Mouse (Mus musculus) embryonic facial prominence, embryonic 11.5 days (tissue): ENCODE data around the gene Tmem19. TPM values are rescaled to one million over a fixed set of nuclear protein-coding genes. Genes with fewer than 3 reads are reported as not detected.

Experiments
- ATAC-seq: fragments of 200-750 bp; cut with Nextera tagmentation; replicated peaks from 2 replicates; pipeline ENCODE4 v1.8.0; 2017; ENCODE audit warnings: low read depth; ENCODE audit not compliant: insufficient number of reproducible peaks, low FRiP score, low TSS enrichment
- DNase-seq: peaks from one replicate; pipeline ENCODE4 v3.0.0-alpha.2; 2015; ENCODE audit warnings: low spot score
- H3K27ac ChIP-seq: fragments of 300-500 bp; sonication (generic); replicated peaks from 2 replicates; pipeline ENCODE4 v1.5.1; 2014; ENCODE audit warnings: mild to moderate bottlenecking, low read depth, low read length, control low read depth
- H3K27me3 ChIP-seq: fragments of 300-500 bp; sonication (generic); 2 replicates; pipeline ENCODE4 v1.6.1; 2014; ENCODE audit warnings: mild to moderate bottlenecking, low read length, moderate library complexity, mixed read lengths; ENCODE audit not compliant: control insufficient read depth, insufficient read depth
- H3K36me3 ChIP-seq: fragments of 300-500 bp; sonication (generic); replicated peaks from 2 replicates; pipeline ENCODE4 v1.6.1; 2014; ENCODE audit warnings: low read depth, mild to moderate bottlenecking, low read length, moderate library complexity, mixed read lengths; ENCODE audit not compliant: control insufficient read depth, insufficient read depth
- H3K4me1 ChIP-seq: fragments of 300-500 bp; sonication (generic); 2 replicates; pipeline ENCODE4 v1.6.1; 2014; ENCODE audit warnings: low read length, mixed read lengths; ENCODE audit not compliant: control insufficient read depth, insufficient read depth
- H3K4me2 ChIP-seq: fragments of 300-500 bp; sonication (generic); 2 replicates; pipeline ENCODE4 v1.6.1; 2014; ENCODE audit warnings: low read depth, mild to moderate bottlenecking, control low read depth, low read length, moderate library complexity
- H3K4me3 ChIP-seq: fragments of 300-500 bp; sonication (generic); 2 replicates; pipeline ENCODE4 v1.5.1; 2014; ENCODE audit warnings: low read depth, low read length, control low read depth
- H3K9ac ChIP-seq: fragments of 300-500 bp; sonication (generic); replicated peaks from 2 replicates; pipeline ENCODE4 v1.6.1; 2014; ENCODE audit warnings: mild to moderate bottlenecking, control low read depth, low read length
- H3K9me3 ChIP-seq: fragments of 300-500 bp; sonication (generic); replicated peaks from 2 replicates; pipeline ENCODE4 v1.6.1; 2016; ENCODE audit warnings: mild to moderate bottlenecking, low read length, inconsistent platforms, mixed read lengths; ENCODE audit not compliant: control insufficient read depth
- WGBS: fragments of 180-500 bp; shearing (Covaris S2); extraction: QIAGEN DNeasy Blood & Tissue Kit; methylation state at CpG from one replicate; pipeline ENCODE4 v1.1.7; 2014; 5-methylcytosine and 5-hydroxymethylcytosine counted together
- polyA plus RNA-seq: library from polyadenylated mRNA; unstranded; fragments of >200 nt; fragmentation: Nextera tagmentation; extraction: Ambion mirVana; gene quantifications from 2 replicates; pipeline ENCODE4 v1.2.1, GENCODE M21; 2014

Tmem19 gene
- 25.3 and 36.4 TPM in 2 replicates for polyA plus RNA-seq

DNA sequence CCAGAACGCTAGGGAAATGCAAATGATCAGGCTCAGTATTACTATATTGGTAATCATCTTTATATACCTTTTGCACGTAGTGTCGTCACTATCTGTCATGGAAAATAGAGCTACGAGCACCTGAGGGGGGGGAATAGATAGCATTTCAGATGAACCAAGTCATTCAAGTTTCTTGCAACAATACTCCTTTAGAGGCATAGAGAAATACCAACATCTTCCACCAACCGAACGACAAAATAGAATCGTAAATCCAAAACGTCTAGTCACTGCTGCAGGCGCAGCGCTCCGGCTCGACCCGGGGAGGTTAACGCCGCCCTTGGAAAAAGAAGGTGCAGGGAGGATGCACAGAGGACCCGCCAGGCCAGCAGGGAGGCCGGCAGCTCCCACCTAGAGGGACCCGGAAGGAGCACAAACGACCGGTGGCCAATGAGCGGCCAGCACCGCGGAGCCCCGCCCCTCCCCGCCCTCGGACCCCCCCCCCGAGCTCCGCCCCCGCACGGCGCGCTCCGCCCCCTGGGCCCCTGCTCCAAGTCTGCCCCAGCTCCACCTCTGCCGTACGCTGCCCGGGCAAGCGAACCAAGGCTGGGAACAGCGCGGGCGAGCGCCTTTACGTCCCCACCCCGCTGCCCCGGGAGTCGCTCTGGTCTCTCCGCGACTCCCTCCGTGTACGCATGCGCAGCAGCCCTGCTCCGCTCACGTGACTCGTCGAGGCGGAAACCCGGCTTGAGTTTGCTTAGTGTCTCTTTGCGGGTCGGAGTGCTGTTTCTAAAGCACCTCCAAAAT is at the start of gene Tmem19:
Gene Tmem19 (minus strand): TSS at position 662 of the 783 bp plus-strand sequence.
- peak within 1 kb of the TSS; percentile 91 for H3K27ac ChIP-seq
- H3K9me3 ChIP-seq, result no peaks in the 10 kb centered on the region
- H3K4me2 ChIP-seq, result peak within 1 kb of the TSS; percentile 62
- H3K4me3 ChIP-seq, result peak within 1 kb of the TSS; percentile 47
- H3K27me3 ChIP-seq, result no peaks in the 10 kb centered on the region
- H3K4me1 ChIP-seq, result no peaks in the 10 kb centered on the region
- ATAC-seq (peak; percentile 99), DNase-seq (peak; percentile 98)
- peak within 1 kb of the TSS; percentile 62 for H3K9ac ChIP-seq
- WGBS, result under 1% methylated on average over 47 of the region's 58 CpGs
- no peaks in the 10 kb centered on the region for H3K36me3 ChIP-seq

DNA sequence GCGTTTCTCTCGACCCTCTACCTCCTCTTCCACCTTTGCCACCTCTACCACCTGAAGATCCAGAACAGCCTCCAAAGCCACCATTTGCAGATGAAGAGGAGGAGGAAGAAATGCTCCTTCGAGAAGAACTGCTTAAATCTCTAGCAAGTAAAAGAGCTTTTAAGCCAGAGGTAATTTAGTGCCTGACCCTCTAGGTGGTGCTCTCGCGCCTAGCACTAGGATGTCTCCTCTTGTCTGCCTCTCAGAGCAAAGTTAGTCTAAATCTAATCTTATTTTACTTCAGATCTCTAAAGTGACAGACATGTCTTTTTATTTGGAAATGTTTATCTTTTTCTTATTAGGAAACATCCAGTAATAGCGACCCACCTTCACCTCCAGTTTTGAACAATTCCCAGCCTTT is 44.1 kb upstream of the Tmem19 start:
- H3K27me3 ChIP-seq, result no peaks in the 10 kb centered on the region
- DNase-seq (peak; percentile 82), ATAC-seq (no peak)
- H3K9me3 ChIP-seq, result no peaks in the 10 kb centered on the region
- no peak overlapping the region for H3K4me2 ChIP-seq
- H3K36me3 ChIP-seq, result peaks cover 2% of the 10 kb centered on the region
- H3K27ac ChIP-seq, result no peak overlapping the region
- 62% methylated on average over 6 of the region's 6 CpGs for WGBS
- H3K9ac ChIP-seq, result no peak overlapping the region
- H3K4me1 ChIP-seq, result no peaks in the 10 kb centered on the region
- no peak overlapping the region for H3K4me3 ChIP-seq

DNA sequence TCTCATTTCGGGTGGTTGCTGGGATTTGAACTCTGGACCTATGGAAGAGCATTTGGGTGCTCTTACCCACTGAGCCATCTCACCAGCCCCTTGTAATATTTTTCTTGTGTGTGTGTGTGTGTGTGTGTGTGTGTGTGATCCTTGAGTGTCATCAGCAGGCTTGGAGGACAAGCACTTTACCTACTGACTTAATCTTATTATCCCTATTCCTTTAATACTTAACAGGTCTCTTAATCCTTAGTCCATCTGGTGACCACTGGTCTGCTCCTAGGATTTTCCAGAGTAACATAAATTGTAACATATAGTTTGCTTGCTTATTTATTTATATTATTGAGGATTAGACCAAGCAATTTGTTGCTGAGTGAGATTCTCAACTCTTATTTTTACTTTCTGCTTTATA is 29.6 kb upstream of the Tmem19 start:
- 96% methylated on average over 1 of the region's 1 CpGs for WGBS
- Histone ChIP-seq H3K4me3 (no peak overlapping the region), H3K9me3 (no peaks in the 10 kb centered on the region), H3K4me1 (no peaks in the 10 kb centered on the region), H3K4me2 (no peak overlapping the region), H3K27me3 (no peaks in the 10 kb centered on the region), H3K9ac (no peak overlapping the region), H3K27ac (no peak overlapping the region), H3K36me3 (no peaks in the 10 kb centered on the region; the same call in none of the 2 replicates)
- no peak for DNase-seq
- ATAC-seq, result no peak

- Histone ChIP-seq H3K4me3 (no peak overlapping the region), H3K9me3 (no peaks in the 10 kb centered on the region), H3K4me1 (no peaks in the 10 kb centered on the region), H3K27me3 (no peaks in the 10 kb centered on the region), H3K9ac (no peak overlapping the region), H3K27ac (no peak overlapping the region), H3K4me2 (no peak overlapping the region), H3K36me3 (no peaks in the 10 kb centered on the region; the same call in none of the 2 replicates)
- ATAC-seq (no peak), DNase-seq (no peak)
- WGBS, result 91% methylated on average over 4 of the region's 4 CpGs
Observed at GRCm38 (mm10) chr10:115391076-115391475, 28.8 kb upstream of the Tmem19 start.

- H3K4me3 ChIP-seq, result no peak overlapping the region
- ATAC-seq (no peak), DNase-seq (no peak)
- H3K27ac ChIP-seq, result no peak overlapping the region
- H3K4me2 ChIP-seq, result no peak overlapping the region
- no peaks in the 10 kb centered on the region for H3K9me3 ChIP-seq
- no peaks in the 10 kb centered on the region for H3K36me3 ChIP-seq
- no peaks in the 10 kb centered on the region for H3K27me3 ChIP-seq
- WGBS, result 92% methylated on average over 3 of the region's 3 CpGs
- no peaks in the 10 kb centered on the region for H3K4me1 ChIP-seq
- H3K9ac ChIP-seq, result no peak overlapping the region
Observed at GRCm38 (mm10) chr10:115387891-115388290, 25.6 kb upstream of the Tmem19 start.

DNA sequence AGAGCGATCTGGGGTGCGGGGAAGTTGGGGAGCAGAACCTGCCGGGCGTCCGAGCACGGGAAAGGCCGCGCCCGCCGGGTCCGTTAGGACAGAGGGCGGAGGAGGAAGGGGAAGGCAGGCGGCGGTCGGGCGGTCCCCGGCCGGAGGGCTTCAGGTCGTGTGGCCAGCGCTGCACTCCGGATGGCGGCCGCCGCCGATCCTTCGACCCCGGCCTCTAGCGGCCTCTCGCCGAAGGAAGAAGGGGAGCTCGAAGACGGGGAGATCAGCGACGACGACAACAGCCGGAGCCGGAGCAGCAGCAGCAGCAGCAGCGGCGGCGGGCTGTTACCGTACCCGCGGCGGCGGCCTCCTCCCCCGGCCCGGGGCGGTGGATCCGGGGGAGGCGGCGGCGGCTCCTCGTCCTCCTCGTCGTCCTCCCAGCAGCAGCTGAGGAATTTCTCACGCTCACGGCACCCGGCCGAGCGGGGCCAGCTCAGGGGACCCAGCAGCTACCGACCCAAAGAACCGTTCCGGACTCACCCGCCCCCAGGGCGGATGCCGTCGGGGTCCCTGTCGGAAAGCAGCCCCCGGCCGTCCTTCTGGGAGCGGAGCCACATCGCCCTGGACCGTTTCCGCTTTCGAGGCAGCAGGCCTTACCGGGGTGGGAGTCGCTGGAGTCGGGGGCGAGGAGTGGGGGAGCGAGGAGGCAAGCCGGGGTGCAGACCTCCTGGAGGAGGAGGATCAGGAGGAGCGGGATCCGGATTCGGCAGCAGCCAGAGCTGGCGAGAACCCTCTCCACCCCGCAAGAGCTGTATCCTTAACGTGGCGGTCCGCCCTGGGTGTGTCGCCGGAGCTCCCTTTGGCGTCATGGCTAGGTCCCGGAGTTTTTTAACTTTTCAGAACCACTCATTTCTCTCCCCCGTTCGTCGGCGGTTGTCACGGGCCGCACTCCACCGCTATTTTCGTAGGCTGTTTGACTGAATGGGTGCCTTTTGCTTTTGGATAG is 23.0 kb upstream of the Tmem19 start:
- H3K27ac ChIP-seq, result peak overlapping the region; percentile 94
- DNase-seq, result peak; percentile 68
- under 1% methylated on average over 81 of the region's 101 CpGs for WGBS
- H3K9ac ChIP-seq, result peak overlapping the region; percentile 85
- H3K36me3 ChIP-seq, result no peaks in the 10 kb centered on the region
- no peaks in the 10 kb centered on the region for H3K9me3 ChIP-seq
- peak overlapping the region; percentile 60 for H3K4me2 ChIP-seq
- no peaks in the 10 kb centered on the region for H3K27me3 ChIP-seq
- H3K4me3 ChIP-seq, result peak overlapping the region; percentile 73
- no peaks in the 10 kb centered on the region for H3K4me1 ChIP-seq
- peak; percentile 5; the same call in 1 of the 2 replicates for ATAC-seq

- Histone ChIP-seq H3K4me1 (no peaks in the 10 kb centered on the region), H3K9ac (peak within 1 kb of the TSS; percentile 89), H3K27ac (peak within 1 kb of the TSS; percentile 94), H3K9me3 (no peaks in the 10 kb centered on the region), H3K4me2 (peak within 1 kb of the TSS; percentile 60), H3K27me3 (no peaks in the 10 kb centered on the region), H3K36me3 (no peaks in the 10 kb centered on the region), H3K4me3 (peak within 1 kb of the TSS; percentile 73)
- DNase-seq (peak; percentile 99), ATAC-seq (peak; percentile 98)
- 0% methylated on average over 65 of the region's 65 CpGs for WGBS
Observed at GRCm38 (mm10) chr10:115384221-115385017, 22.1 kb upstream of the Tmem19 start, which contains the start of the genes Thap2 and Zfc3h1. TSS of gene Thap2 (minus strand) at chr10:115384443. TSS of gene Zfc3h1 (plus strand) at chr10:115384959.
